Mouse (Mus musculus) right cerebral cortex, adult 18-20 months (tissue): ENCODE measurements around the gene Erfe.
A peak's percentile ranks its signal among the peaks of the same experiment; 100 is the strongest.

Source experiments
- DNase-seq: peaks from one replicate; pipeline ENCODE4 v3.0.0; 2022; ENCODE audit warnings: mixed read lengths

Erfe gene

GRCm38 (mm10) chr1:91366215-91367108, at the start of gene Erfe:
Gene Erfe (plus strand): TSS chr1:91366430.
- DNase-seq: peak; percentile 28

- no peak for DNase-seq
Observed at GRCm38 (mm10) chr1:91317656-91318055, 48.6 kb upstream of the Erfe start.

GRCm38 (mm10) chr1:91321760-91322438, 44.3 kb upstream of the Erfe start, which contains the start of gene Espnl:
Gene Espnl (plus strand): TSS chr1:91322075.
- no peak for DNase-seq

GRCm38 (mm10) chr1:91324646-91325045, 41.6 kb upstream of the Erfe start:
- DNase-seq: no peak

- DNase-seq: no peak
Observed at GRCm38 (mm10) chr1:91325488-91326042, 40.7 kb upstream of the Erfe start.

- peak; percentile 52 for DNase-seq
Observed at GRCm38 (mm10) chr1:91332102-91332501, 34.1 kb upstream of the Erfe start.

- DNase-seq: no peak
Observed at GRCm38 (mm10) chr1:91333582-91333981, 32.6 kb upstream of the Erfe start.

GRCm38 (mm10) chr1:91337355-91337754, 28.9 kb upstream of the Erfe start:
- no peak for DNase-seq

- DNase-seq: peak; percentile 32
Observed at GRCm38 (mm10) chr1:91344001-91344400, 22.2 kb upstream of the Erfe start.

- no peak for DNase-seq
Observed at GRCm38 (mm10) chr1:91344921-91345685, 21.1 kb upstream of the Erfe start.

- DNase-seq: peak; percentile 52
Observed at GRCm38 (mm10) chr1:91346892-91347291, 19.3 kb upstream of the Erfe start.

- no peak for DNase-seq
Observed at GRCm38 (mm10) chr1:91350841-91351240, 15.4 kb upstream of the Erfe start, which contains the start of gene Klhl30. Gene Klhl30 (plus strand): TSS chr1:91351016.

- DNase-seq: no peak
Observed at GRCm38 (mm10) chr1:91351249-91351648, 15.0 kb upstream of the Erfe start.

- peak; percentile 12 for DNase-seq
Observed at GRCm38 (mm10) chr1:91352277-91352676, 14.0 kb upstream of the Erfe start.

GRCm38 (mm10) chr1:91356105-91356504, 10.1 kb upstream of the Erfe start:
- DNase-seq: no peak

- DNase-seq: no peak
Observed at GRCm38 (mm10) chr1:91362113-91362512, 4.1 kb upstream of the Erfe start.

GRCm38 (mm10) chr1:91364822-91365644, 1.2 kb upstream of the Erfe start:
- no peak for DNase-seq

- no peak for DNase-seq
Observed at GRCm38 (mm10) chr1:91365816-91366214, 415 bp upstream of the Erfe start.

GRCm38 (mm10) chr1:91367295-91367694, 1.1 kb downstream of the Erfe start:
- no peak for DNase-seq

- no peak for DNase-seq
Observed at GRCm38 (mm10) chr1:91369408-91369807, 3.2 kb downstream of the Erfe start.

- DNase-seq: no peak
Observed at GRCm38 (mm10) chr1:91370055-91370454, 3.8 kb downstream of the Erfe start.

- DNase-seq: no peak
Observed at GRCm38 (mm10) chr1:91373414-91373835, 7.2 kb downstream of the Erfe start.
